Mouse (Mus musculus): Measurements from ENCODE around the gene Map2k5. TPM values are rescaled to one million over a fixed set of nuclear protein-coding genes. Genes with fewer than 3 reads are reported as not detected.

Map2k5 gene
- polyA plus RNA-seq, 1 experiment from 2014 or later: 9.2 TPM

GRCm38 (mm10) chr9:63185249-63185648, 192.5 kb downstream of the Map2k5 start:
- ATAC-seq (ENCODE audit: insufficient read depth): no peak
- 61% methylated on average over 7 of the region's 7 CpGs for WGBS (ENCODE audit: insufficient replicate concordance)
- Histone ChIP-seq H3K27me3 (no peaks in the 10 kb centered on the region), H3K4me1 (replicated peaks) (peaks cover 10% of the 10 kb centered on the region; the same call in 1 of the 2 replicates), H3K27ac (replicated peaks) (no peak overlapping the region), H3K4me3 (replicated peaks) (no peak overlapping the region), H3K4me2 (no peak overlapping the region), H3K36me3 (replicated peaks) (no peaks in the 10 kb centered on the region), H3K9ac (no peak overlapping the region), H3K9me3 (replicated peaks) (no peaks in the 10 kb centered on the region)

GRCm38 (mm10) chr9:63183864-63184263, 193.8 kb downstream of the Map2k5 start:
- Histone ChIP-seq H3K4me1 (replicated peaks) (peaks cover 10% of the 10 kb centered on the region; the same call in 1 of the 2 replicates), H3K9ac (no peak overlapping the region), H3K27me3 (no peaks in the 10 kb centered on the region), H3K36me3 (replicated peaks) (no peaks in the 10 kb centered on the region), H3K4me2 (no peak overlapping the region), H3K4me3 (replicated peaks) (no peak overlapping the region), H3K27ac (replicated peaks) (no peak overlapping the region), H3K9me3 (replicated peaks) (no peaks in the 10 kb centered on the region)
- WGBS (ENCODE audit: insufficient replicate concordance): 61% methylated on average over 7 of the region's 7 CpGs
- ATAC-seq (ENCODE audit: insufficient read depth): no peak

- H3K4me1 ChIP-seq (replicated peaks): peaks cover 7% of the 10 kb centered on the region; the same call in 1 of the 2 replicates
- WGBS (ENCODE audit: insufficient replicate concordance): 74% methylated on average over 14 of the region's 14 CpGs
- ATAC-seq (ENCODE audit: insufficient read depth): no peak
- no peak overlapping the region for H3K4me2 ChIP-seq
- H3K9ac ChIP-seq: no peak overlapping the region
- H3K27me3 ChIP-seq: no peaks in the 10 kb centered on the region
- no peak overlapping the region for H3K4me3 ChIP-seq (replicated peaks)
- H3K36me3 ChIP-seq (replicated peaks): no peaks in the 10 kb centered on the region
- no peaks in the 10 kb centered on the region for H3K9me3 ChIP-seq (replicated peaks)
- H3K27ac ChIP-seq (replicated peaks): no peak overlapping the region
Observed at GRCm38 (mm10) chr9:63182306-63182960, 195.3 kb downstream of the Map2k5 start.

GRCm38 (mm10) chr9:63181337-63182178, 196.1 kb downstream of the Map2k5 start:
- WGBS (ENCODE audit: insufficient replicate concordance): 69% methylated on average over 11 of the region's 11 CpGs
- H3K4me3 ChIP-seq (replicated peaks): no peak overlapping the region
- H3K36me3 ChIP-seq (replicated peaks): no peaks in the 10 kb centered on the region

GRCm38 (mm10) chr9:63178296-63178695, 199.4 kb downstream of the Map2k5 start:
- no peak overlapping the region for H3K4me2 ChIP-seq
- H3K27ac ChIP-seq (replicated peaks): no peak overlapping the region
- 68% methylated on average over 8 of the region's 8 CpGs for whole genome bisulfite sequencing (ENCODE audit: insufficient replicate concordance)
- H3K4me1 ChIP-seq (replicated peaks): no peaks in the 10 kb centered on the region
- H3K36me3 ChIP-seq (replicated peaks): no peaks in the 10 kb centered on the region
- ATAC-seq (ENCODE audit: insufficient read depth): no peak
- no peak overlapping the region for H3K9ac ChIP-seq
- H3K27me3 ChIP-seq: no peaks in the 10 kb centered on the region
- H3K4me3 ChIP-seq (replicated peaks): no peak overlapping the region
- H3K9me3 ChIP-seq (replicated peaks): no peaks in the 10 kb centered on the region

More at GRCm38 (mm10) chr9:63181337-63182178, 196.1 kb downstream of the Map2k5 start:
- Histone ChIP-seq H3K9ac (no peak overlapping the region), H3K4me1 (replicated peaks) (peaks cover 4% of the 10 kb centered on the region; the same call in 1 of the 2 replicates), H3K27ac (replicated peaks) (no peak overlapping the region), H3K4me2 (no peak overlapping the region), H3K9me3 (replicated peaks) (no peaks in the 10 kb centered on the region), H3K27me3 (no peaks in the 10 kb centered on the region)
- no peak for ATAC-seq (ENCODE audit: insufficient read depth)

GRCm38 (mm10) chr9:63174001-63174721, 203.5 kb downstream of the Map2k5 start:
- 75% methylated on average over 8 of the region's 8 CpGs for WGBS (ENCODE audit: insufficient replicate concordance)
- no peak for ATAC-seq (ENCODE audit: insufficient read depth)
- no peaks in the 10 kb centered on the region for H3K27me3 ChIP-seq
- H3K9ac ChIP-seq: no peak overlapping the region
- no peaks in the 10 kb centered on the region for H3K36me3 ChIP-seq (replicated peaks)
- no peak overlapping the region for H3K4me3 ChIP-seq (replicated peaks)
- no peaks in the 10 kb centered on the region for H3K4me1 ChIP-seq (replicated peaks)
- no peak overlapping the region for H3K4me2 ChIP-seq
- no peak overlapping the region for H3K27ac ChIP-seq (replicated peaks)
- H3K9me3 ChIP-seq (replicated peaks): no peaks in the 10 kb centered on the region

GRCm38 (mm10) chr9:63171951-63172350, 205.8 kb downstream of the Map2k5 start:
- Histone ChIP-seq H3K4me3 (replicated peaks) (no peak overlapping the region), H3K27me3 (no peaks in the 10 kb centered on the region), H3K36me3 (replicated peaks) (no peaks in the 10 kb centered on the region), H3K4me2 (no peak overlapping the region), H3K9ac (no peak overlapping the region), H3K4me1 (replicated peaks) (no peaks in the 10 kb centered on the region), H3K27ac (replicated peaks) (no peak overlapping the region), H3K9me3 (replicated peaks) (no peaks in the 10 kb centered on the region)
- 34% methylated on average over 2 of the region's 2 CpGs for WGBS (ENCODE audit: insufficient replicate concordance)
- ATAC-seq (ENCODE audit: insufficient read depth): no peak

GRCm38 (mm10) chr9:63169127-63169526, 208.6 kb downstream of the Map2k5 start:
- H3K9me3 ChIP-seq (replicated peaks): no peaks in the 10 kb centered on the region
- H3K9ac ChIP-seq: no peak overlapping the region
- no peaks in the 10 kb centered on the region for H3K36me3 ChIP-seq (replicated peaks)
- H3K4me3 ChIP-seq (replicated peaks): no peak overlapping the region
- no peak overlapping the region for H3K27ac ChIP-seq (replicated peaks)
- no peaks in the 10 kb centered on the region for H3K27me3 ChIP-seq
- H3K4me1 ChIP-seq (replicated peaks): no peaks in the 10 kb centered on the region
- no peak for ATAC-seq (ENCODE audit: insufficient read depth)
- H3K4me2 ChIP-seq: no peak overlapping the region
- WGBS (ENCODE audit: insufficient replicate concordance): 63% methylated on average over 1 of the region's 1 CpGs

- no peaks in the 10 kb centered on the region for H3K4me1 ChIP-seq (replicated peaks)
- H3K27ac ChIP-seq (replicated peaks): no peak overlapping the region
- H3K27me3 ChIP-seq: no peaks in the 10 kb centered on the region
- H3K9me3 ChIP-seq (replicated peaks): no peaks in the 10 kb centered on the region
- H3K4me3 ChIP-seq (replicated peaks): no peak overlapping the region
- no peak for ATAC-seq (ENCODE audit: insufficient read depth)
- no peaks in the 10 kb centered on the region for H3K36me3 ChIP-seq (replicated peaks)
- no peak overlapping the region for H3K9ac ChIP-seq
- 58% methylated on average over 9 of the region's 9 CpGs for WGBS (ENCODE audit: insufficient replicate concordance)
- no peak overlapping the region for H3K4me2 ChIP-seq
Observed at GRCm38 (mm10) chr9:63165070-63165469, 212.6 kb downstream of the Map2k5 start.

- ATAC-seq (ENCODE audit: insufficient read depth): no peak
- 61% methylated on average over 8 of the region's 8 CpGs for WGBS (ENCODE audit: insufficient replicate concordance)
Observed at GRCm38 (mm10) chr9:63163756-63164155, 213.9 kb downstream of the Map2k5 start.

GRCm38 (mm10) chr9:63151949-63152348, 225.8 kb downstream of the Map2k5 start:
- Histone ChIP-seq H3K9ac (no peak overlapping the region), H3K4me2 (no peak overlapping the region), H3K36me3 (replicated peaks) (no peaks in the 10 kb centered on the region), H3K4me3 (replicated peaks) (no peak overlapping the region), H3K27me3 (peaks cover 84% of the 10 kb centered on the region), H3K9me3 (replicated peaks) (no peaks in the 10 kb centered on the region), H3K27ac (replicated peaks) (no peak overlapping the region), H3K4me1 (replicated peaks) (peaks cover 11% of the 10 kb centered on the region)
- no peak for ATAC-seq (ENCODE audit: insufficient read depth)
- 29% methylated on average over 14 of the region's 14 CpGs for WGBS (ENCODE audit: insufficient replicate concordance)

More at GRCm38 (mm10) chr9:63163756-63164155, 213.9 kb downstream of the Map2k5 start:
- Histone ChIP-seq H3K9ac (no peak overlapping the region), H3K9me3 (replicated peaks) (no peaks in the 10 kb centered on the region), H3K27me3 (no peaks in the 10 kb centered on the region), H3K4me3 (replicated peaks) (no peak overlapping the region), H3K36me3 (replicated peaks) (no peaks in the 10 kb centered on the region), H3K4me2 (no peak overlapping the region), H3K27ac (replicated peaks) (no peak overlapping the region), H3K4me1 (replicated peaks) (no peaks in the 10 kb centered on the region)

Measured in liver, embryonic 15.5 days (tissue).